Mouse (Mus musculus): ENCODE data around the gene Gm9844. TPM values are rescaled to one million over a fixed set of nuclear protein-coding genes. Genes with fewer than 3 reads are reported as not detected.

Gm9844 gene
- polyA plus RNA-seq, 1 experiment from 2014 or later = 2.7 TPM

DNA sequence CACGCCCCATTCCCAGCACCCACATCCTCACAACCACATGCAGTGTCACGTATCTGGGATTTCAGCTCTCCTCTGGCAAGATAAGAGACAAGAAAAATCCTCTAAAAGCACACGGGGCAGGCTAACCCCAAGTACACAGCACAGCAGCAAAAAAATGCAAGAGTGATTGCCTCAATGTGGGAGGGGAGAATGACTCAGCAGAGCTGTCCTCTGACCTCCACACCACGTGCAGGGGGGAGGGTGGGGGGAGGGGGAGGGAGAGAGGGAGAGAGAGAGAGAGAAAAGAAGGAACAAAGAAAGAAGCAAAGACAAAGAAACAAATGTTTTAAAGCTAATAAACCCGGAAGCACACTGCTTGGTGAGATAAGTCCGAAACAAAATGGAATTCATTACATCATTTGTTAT lies 11.1 kb upstream of the Gm9844 start:
- peak overlapping the region; percentile 71 for H3K27ac ChIP-seq (ENCODE audit: low read depth)
- H3K36me3 ChIP-seq (replicated peaks; ENCODE audit: insufficient read depth, low read length) = no peaks in the 10 kb centered on the region
- peak; percentile 73 for DNase-seq
- ATAC-seq = peak; percentile 59
- peak overlapping the region; percentile 27 for H3K9ac ChIP-seq (replicated peaks)
- 12% methylated on average over 6 of the region's 6 CpGs for WGBS (ENCODE audit: insufficient replicate concordance)
- H3K4me1 ChIP-seq (ENCODE audit: insufficient read depth) = peaks cover 33% of the 10 kb centered on the region
- no peaks in the 10 kb centered on the region for H3K27me3 ChIP-seq (ENCODE audit: insufficient read depth, low read length)
- H3K4me3 ChIP-seq (ENCODE audit: low read depth, low read length) = peak overlapping the region; percentile 21
- no peaks in the 10 kb centered on the region for H3K9me3 ChIP-seq (ENCODE audit: low read length)
- TF ChIP-seq CTCF (IDR thresholded peaks at IDR 0.05; ENCODE audit: low read depth) (no peak), EP300 (IDR thresholded peaks at IDR 0.05; ENCODE audit: low read depth) (no peak; the same call in 1 of the 2 replicates)
- H3K4me2 ChIP-seq (ENCODE audit: low read depth, low read length) = peak overlapping the region; percentile 67

DNA sequence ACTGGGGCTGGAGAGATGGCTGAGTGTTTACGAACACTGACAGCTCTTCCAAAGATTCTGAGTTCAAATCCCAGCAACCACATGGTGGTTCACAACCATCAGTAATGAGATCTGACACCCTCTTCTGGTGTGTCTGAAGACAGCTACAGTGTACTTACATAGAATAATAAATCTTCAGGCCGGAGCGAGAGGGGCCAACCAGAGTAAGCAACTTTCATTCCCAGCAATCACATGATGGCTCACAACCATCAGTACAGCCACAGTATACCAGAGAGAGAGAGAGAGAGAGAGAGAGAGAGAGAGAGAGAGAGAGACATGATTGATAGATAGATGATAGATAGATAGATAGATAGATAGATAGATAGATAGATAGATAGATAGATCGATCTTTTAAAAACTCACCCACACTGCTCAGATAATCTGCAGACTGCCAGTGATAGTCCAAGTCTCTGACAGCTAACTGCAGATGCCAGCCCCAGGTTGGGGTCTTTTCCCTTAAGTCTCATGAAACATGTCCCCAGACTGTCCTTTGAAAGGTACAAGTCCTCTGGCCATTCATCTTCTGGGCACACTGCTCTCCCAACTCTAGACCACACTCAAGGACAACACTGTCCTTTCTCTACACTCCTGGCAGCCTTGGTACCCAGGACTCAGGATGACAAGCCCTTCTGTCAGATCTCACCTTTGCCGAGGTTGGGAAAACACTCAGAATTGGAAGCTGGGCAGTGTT lies 10.3 kb upstream of the Gm9844 start:
- no peaks in the 10 kb centered on the region for H3K36me3 ChIP-seq (replicated peaks; ENCODE audit: insufficient read depth, low read length)
- WGBS (ENCODE audit: insufficient replicate concordance) = 58% methylated on average over 5 of the region's 5 CpGs
- H3K27ac ChIP-seq (ENCODE audit: low read depth) = peak overlapping the region; percentile 95
- H3K9ac ChIP-seq (replicated peaks) = peak overlapping the region; percentile 28
- no peaks in the 10 kb centered on the region for H3K27me3 ChIP-seq (ENCODE audit: insufficient read depth, low read length)
- TF ChIP-seq EP300 (IDR thresholded peaks at IDR 0.05; ENCODE audit: low read depth) = no peak
- TF ChIP-seq CTCF (IDR thresholded peaks at IDR 0.05; ENCODE audit: low read depth) = no peak
- peak overlapping the region; percentile 26 for H3K4me3 ChIP-seq (ENCODE audit: low read depth, low read length)
- peaks cover 28% of the 10 kb centered on the region for H3K4me1 ChIP-seq (ENCODE audit: insufficient read depth)
- H3K4me2 ChIP-seq (ENCODE audit: low read depth, low read length) = peak overlapping the region; percentile 67
- H3K9me3 ChIP-seq (ENCODE audit: low read length) = no peaks in the 10 kb centered on the region
- no peak for DNase-seq
- ATAC-seq = no peak

DNA sequence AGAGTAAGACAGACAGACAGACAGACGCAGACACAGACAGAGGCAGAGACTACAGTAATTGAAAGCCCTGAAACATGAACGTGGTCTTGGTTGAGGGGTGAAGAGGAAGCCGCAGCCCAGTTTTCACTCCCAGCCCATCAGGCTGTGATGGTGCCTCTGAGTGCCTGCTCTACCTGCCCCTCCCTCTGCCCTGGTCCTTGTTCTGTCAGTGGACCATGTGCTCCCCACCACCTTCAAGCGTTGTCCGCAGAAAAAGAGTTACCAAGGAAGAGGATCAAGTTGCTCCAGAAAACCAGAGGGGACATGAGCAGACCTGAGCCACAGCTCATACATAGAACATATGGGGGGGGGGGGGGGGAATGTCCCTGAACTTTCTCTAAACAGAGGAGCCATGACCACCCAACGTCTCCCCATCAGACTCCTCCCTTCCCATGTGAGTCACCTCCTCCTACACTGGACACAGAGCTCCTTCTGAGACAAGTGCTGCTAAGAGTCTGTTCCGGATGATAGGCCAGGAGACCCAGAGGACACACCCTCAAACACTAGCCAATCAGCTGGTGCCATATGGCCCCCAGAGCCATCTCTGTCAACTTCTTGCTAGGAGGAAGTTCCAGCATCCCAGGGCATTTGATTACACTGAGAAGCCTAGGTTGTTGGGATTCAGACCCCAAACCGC lies 9.3 kb upstream of the Gm9844 start:
- TF ChIP-seq CTCF (IDR thresholded peaks at IDR 0.05; ENCODE audit: low read depth) = no peak
- TF ChIP-seq EP300 (IDR thresholded peaks at IDR 0.05; ENCODE audit: low read depth) = peak; percentile 94
- H3K9ac ChIP-seq (replicated peaks) = peak overlapping the region; percentile 33; the same call in 1 of the 2 replicates
- no peaks in the 10 kb centered on the region for H3K36me3 ChIP-seq (replicated peaks; ENCODE audit: insufficient read depth, low read length)
- no peaks in the 10 kb centered on the region for H3K9me3 ChIP-seq (ENCODE audit: low read length)
- H3K4me1 ChIP-seq (ENCODE audit: insufficient read depth) = peaks cover 31% of the 10 kb centered on the region
- peak overlapping the region; percentile 67 for H3K4me2 ChIP-seq (ENCODE audit: low read depth, low read length)
- peak; percentile 94 for ATAC-seq
- H3K27me3 ChIP-seq (ENCODE audit: insufficient read depth, low read length) = no peaks in the 10 kb centered on the region
- H3K27ac ChIP-seq (ENCODE audit: low read depth) = peak overlapping the region; percentile 95
- 45% methylated on average over 8 of the region's 8 CpGs for WGBS (ENCODE audit: insufficient replicate concordance)
- DNase-seq = peak; percentile 73
- peak overlapping the region; percentile 26 for H3K4me3 ChIP-seq (ENCODE audit: low read depth, low read length)

DNA sequence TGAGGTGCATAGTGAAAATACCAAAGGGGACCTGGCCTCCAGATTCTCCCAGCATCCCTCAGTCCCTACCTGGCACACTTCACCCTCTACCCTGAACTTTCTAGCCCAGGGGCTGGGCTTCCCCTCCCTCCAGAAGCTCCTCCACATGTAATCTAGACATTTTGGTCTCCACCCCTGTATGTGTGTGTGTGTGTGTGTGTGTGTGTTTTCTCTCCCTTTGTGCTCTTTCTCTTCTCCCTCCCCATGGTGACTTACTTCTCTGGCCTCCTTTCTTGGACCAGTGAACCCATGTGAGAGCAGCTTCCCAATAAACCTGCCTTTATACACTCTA lies 8.8 kb upstream of the Gm9844 start:
- no peaks in the 10 kb centered on the region for H3K27me3 ChIP-seq (ENCODE audit: insufficient read depth, low read length)
- peak overlapping the region; percentile 67 for H3K4me2 ChIP-seq (ENCODE audit: low read depth, low read length)
- H3K4me3 ChIP-seq (ENCODE audit: low read depth, low read length) = no peak overlapping the region
- peak; percentile 61 for ATAC-seq
- H3K9ac ChIP-seq (replicated peaks) = peak overlapping the region; percentile 33
- peak overlapping the region; percentile 95 for H3K27ac ChIP-seq (ENCODE audit: low read depth)
- no peak for DNase-seq
- no peaks in the 10 kb centered on the region for H3K36me3 ChIP-seq (replicated peaks; ENCODE audit: insufficient read depth, low read length)
- peaks cover 33% of the 10 kb centered on the region for H3K4me1 ChIP-seq (ENCODE audit: insufficient read depth)
- no peaks in the 10 kb centered on the region for H3K9me3 ChIP-seq (ENCODE audit: low read length)
- TF ChIP-seq EP300 (IDR thresholded peaks at IDR 0.05; ENCODE audit: low read depth) = no peak
- no peak for TF ChIP-seq CTCF (IDR thresholded peaks at IDR 0.05; ENCODE audit: low read depth)

DNA sequence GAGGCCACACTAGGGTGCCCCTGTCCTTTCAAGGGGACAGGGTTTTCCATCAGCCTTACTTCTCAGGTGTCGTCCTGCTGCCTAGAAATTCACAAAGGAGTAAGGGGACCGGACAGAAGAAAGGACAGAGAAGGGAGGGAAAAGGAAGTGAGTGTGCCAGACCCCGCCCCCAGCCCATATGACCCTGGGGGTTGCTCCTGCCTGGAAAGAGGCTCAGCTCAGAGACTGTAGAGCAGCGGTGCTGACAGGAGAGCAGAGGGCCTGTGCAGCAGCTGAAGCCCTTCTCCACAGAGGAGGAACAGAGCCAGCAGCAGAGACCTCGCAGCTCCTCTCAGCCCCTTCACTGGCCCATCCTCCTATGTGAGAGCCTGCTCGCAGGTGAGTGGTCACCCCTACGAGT lies 8.3 kb upstream of the Gm9844 start:
- no peak for TF ChIP-seq EP300 (IDR thresholded peaks at IDR 0.05; ENCODE audit: low read depth)
- no peak for TF ChIP-seq CTCF (IDR thresholded peaks at IDR 0.05; ENCODE audit: low read depth)
- H3K27ac ChIP-seq (ENCODE audit: low read depth) = peak overlapping the region; percentile 95
- H3K9ac ChIP-seq (replicated peaks) = peak overlapping the region; percentile 33
- H3K27me3 ChIP-seq (ENCODE audit: insufficient read depth, low read length) = no peaks in the 10 kb centered on the region
- no peak overlapping the region for H3K4me3 ChIP-seq (ENCODE audit: low read depth, low read length)
- no peak for DNase-seq
- no peaks in the 10 kb centered on the region for H3K9me3 ChIP-seq (ENCODE audit: low read length)
- no peak for ATAC-seq
- no peaks in the 10 kb centered on the region for H3K36me3 ChIP-seq (replicated peaks; ENCODE audit: insufficient read depth, low read length)
- H3K4me2 ChIP-seq (ENCODE audit: low read depth, low read length) = peak overlapping the region; percentile 67; the same call in 1 of the 2 replicates
- 51% methylated on average over 7 of the region's 7 CpGs for WGBS (ENCODE audit: insufficient replicate concordance)
- H3K4me1 ChIP-seq (ENCODE audit: insufficient read depth) = peaks cover 33% of the 10 kb centered on the region

DNA sequence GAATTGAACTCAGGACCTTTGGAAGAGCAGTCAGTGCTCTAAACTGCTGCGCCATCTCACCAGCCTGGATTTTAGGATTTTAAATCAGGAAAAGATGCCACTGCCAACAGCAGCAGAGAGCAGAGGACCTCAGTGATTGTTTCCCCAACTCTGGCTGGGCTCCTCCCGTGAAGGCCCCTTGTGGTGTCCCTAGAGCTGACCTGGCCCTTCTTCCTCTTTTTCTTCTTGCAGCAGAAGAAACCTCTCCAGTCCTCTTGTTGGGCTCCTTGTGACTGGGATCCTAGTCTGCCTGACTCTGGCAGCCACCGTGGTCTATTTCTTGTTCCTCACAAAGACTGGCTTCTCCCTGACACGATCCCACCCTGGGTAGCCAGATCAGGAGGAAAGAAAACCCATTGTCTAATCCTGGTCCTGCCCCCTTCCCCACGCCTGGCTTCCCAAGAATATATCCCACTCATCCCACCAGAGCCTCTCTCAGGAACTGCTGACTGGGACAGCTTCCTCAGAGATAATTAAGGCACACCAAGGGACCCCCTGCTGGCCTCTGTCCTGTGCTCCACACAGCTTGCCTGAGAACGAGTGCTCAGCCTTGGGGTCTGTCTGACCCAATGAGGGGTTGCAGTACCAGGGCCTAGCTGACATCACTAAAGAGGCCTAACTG lies 5.4 kb upstream of the Gm9844 start:
- no peaks in the 10 kb centered on the region for H3K9me3 ChIP-seq (ENCODE audit: low read length)
- no peak for ATAC-seq
- no peak overlapping the region for H3K27ac ChIP-seq (ENCODE audit: low read depth)
- H3K27me3 ChIP-seq (ENCODE audit: insufficient read depth, low read length) = no peaks in the 10 kb centered on the region
- 50% methylated on average over 6 of the region's 6 CpGs for WGBS (ENCODE audit: insufficient replicate concordance)
- peaks cover 35% of the 10 kb centered on the region for H3K4me1 ChIP-seq (ENCODE audit: insufficient read depth)
- no peak overlapping the region for H3K9ac ChIP-seq (replicated peaks)
- no peak overlapping the region for H3K4me3 ChIP-seq (ENCODE audit: low read depth, low read length)
- no peak overlapping the region for H3K4me2 ChIP-seq (ENCODE audit: low read depth, low read length)
- no peak for TF ChIP-seq EP300 (IDR thresholded peaks at IDR 0.05; ENCODE audit: low read depth)
- no peak for TF ChIP-seq CTCF (IDR thresholded peaks at IDR 0.05; ENCODE audit: low read depth)
- no peak for DNase-seq
- no peaks in the 10 kb centered on the region for H3K36me3 ChIP-seq (replicated peaks; ENCODE audit: insufficient read depth, low read length)
